Mouse (Mus musculus): ENCODE measurements around the gene Cdh15.

Cdh15 gene

DNA sequence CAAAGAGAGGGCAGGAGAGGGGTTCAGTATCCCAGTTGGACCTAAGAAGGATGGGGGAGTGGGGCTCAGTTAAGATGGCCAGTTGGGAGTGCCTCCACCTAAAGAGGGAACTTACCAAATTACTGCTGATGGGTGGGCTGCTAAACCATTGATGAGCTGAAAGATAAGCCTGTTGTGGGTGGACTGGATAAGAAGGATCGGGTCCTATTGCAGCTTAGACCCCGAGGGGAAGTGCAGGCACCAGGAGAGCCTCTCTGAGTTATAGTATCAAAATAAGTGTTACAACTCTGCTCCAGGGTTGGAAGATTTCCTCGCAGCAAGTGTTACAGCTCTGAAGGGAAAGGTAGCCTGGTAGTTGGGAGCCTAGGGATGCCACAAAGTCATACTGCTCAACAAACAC, 3.6 kb upstream of the Cdh15 start:
- no peak for DNase-seq (ENCODE audit: low read depth)

GRCm38 (mm10) chr8:122845662-122846061, 2.1 kb upstream of the Cdh15 start:
- no peak for DNase-seq (ENCODE audit: low read depth)

DNA sequence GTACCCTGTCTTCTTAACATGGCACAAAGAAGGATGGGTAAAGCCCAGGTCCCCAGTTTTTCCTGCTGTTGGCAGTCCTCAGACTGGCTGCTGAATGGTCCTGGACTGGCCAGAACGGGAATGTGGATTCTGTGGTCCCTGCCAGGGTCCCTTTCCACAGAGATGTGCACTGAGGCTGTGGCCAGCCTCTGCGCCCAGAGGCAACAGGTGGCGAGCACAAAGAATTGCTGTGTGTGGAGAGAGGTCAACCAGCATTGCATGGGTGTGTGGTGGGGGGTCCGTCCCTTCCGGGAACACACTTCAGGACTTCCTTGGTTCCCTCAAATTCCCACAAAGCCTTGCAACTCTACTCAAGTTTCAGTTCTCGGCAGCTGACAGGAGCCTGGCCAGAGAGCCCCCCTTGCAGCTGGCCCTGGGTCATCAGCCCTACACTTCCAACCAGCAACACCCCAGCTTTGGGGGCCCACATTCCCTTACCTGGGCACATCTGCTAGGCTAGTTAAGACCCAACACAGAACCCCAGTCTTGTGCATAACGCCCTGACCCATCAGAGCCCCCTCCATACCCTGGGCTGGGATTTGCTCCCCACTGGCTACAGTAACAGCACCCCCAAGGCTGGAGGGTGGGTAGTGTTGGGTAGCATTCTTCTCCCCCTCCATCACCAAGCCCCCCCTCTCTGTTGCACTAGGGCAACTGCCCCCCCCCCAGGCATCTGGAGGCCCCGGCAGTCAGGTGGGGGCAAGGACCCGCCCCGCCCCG, 1.6 kb downstream of the Cdh15 start:
- no peak for DNase-seq (ENCODE audit: low read depth)

DNA sequence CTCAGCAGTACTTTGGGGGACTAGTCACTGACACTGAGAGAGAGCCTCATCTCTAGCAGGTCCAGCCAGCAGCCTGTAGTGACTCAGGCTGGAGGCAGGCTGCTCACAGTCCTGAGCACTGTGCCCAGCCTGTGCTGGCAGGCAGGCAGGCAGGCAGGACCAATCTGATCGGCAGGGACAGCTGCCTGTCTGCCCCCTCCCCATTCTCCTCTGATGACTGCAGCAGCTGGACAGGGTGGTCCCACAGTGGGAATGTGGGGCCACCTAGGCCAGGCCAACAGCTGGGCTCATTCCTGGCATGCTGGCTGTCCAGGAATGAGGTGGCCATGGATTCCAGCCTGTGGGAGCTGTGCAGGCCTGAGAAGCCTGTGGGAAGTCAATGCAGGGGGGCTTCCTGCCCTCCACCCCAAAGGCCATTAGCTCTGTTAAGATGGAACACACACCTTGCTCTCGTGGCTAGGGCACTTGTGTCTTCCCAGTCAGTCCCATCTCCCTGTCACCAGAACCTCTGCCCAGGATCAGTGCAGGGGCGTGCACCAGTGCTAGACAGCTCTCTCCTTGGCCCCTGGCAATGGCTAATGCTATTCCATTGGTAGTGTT, 3.0 kb downstream of the Cdh15 start:
- no peak for DNase-seq (ENCODE audit: low read depth)

- no peak for DNase-seq (ENCODE audit: low read depth)
Observed at GRCm38 (mm10) chr8:122851692-122852545, 4.2 kb downstream of the Cdh15 start.

DNA sequence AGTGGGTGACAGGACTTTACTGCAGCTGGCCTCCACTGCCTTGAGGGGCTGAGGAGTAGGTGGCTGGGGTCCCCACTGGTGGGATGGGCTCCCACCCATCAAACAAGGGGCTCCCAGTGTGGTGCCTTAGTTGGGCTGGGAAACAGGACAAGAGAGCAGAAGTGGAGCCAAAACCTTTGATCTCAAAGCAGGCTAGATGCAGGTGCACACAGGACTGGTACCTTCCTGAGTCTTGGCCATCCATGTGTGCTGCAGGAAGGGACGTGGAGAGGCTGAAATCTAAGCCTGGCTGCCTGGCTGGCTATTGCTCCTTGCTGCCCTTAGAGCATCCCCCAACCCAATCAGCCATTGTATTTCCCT, 4.8 kb downstream of the Cdh15 start:
- no peak for DNase-seq (ENCODE audit: low read depth)

GRCm38 (mm10) chr8:122853340-122853771, 5.6 kb downstream of the Cdh15 start:
- no peak for DNase-seq (ENCODE audit: low read depth)

GRCm38 (mm10) chr8:122854388-122854787, 6.6 kb downstream of the Cdh15 start:
- DNase-seq (ENCODE audit: low read depth): no peak

GRCm38 (mm10) chr8:122855123-122855522, 7.4 kb downstream of the Cdh15 start:
- no peak for DNase-seq (ENCODE audit: low read depth)

DNA sequence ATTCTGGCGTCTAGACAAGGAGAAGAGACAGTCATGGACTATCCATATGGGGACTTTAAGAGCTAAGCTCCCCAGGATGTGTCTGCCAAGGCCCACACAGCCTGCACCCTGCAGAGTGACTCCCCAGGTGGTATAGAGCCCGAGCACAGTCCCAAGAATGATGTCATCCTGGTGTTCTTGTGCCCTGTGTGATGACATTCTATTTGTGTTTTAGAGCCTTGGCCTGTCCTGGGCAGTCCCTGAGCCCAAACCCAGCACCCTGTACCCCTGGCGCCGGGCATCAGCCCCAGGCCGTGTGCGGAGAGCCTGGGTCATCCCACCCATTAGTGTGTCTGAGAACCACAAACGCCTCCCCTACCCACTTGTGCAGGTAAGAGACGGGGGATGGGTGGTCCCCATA, 8.5 kb downstream of the Cdh15 start:
- DNase-seq (ENCODE audit: low read depth): no peak

- DNase-seq (ENCODE audit: low read depth): no peak
Observed at GRCm38 (mm10) chr8:122859843-122860242, 12.1 kb downstream of the Cdh15 start.

DNA sequence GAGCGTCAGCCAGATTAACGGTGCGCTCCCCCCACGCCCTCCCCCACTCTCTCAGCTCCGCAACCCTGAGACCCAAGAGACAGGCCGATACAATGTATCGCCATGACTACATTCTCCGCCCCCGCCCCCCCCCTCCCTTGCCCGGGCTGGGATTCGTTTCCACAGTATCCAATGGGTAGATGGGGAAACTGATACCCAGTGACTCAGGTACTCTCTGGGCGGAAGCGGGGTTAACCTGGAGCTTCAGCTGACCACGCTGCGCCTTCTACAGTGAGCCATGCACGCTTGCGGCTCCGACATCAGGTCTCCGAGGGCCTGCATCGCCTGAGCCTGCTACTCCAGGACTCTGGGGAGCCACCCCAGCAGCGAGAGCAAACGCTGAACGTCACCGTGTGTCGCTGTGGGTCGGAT, 17.0 kb downstream of the Cdh15 start:
- no peak for DNase-seq (ENCODE audit: low read depth)

DNA sequence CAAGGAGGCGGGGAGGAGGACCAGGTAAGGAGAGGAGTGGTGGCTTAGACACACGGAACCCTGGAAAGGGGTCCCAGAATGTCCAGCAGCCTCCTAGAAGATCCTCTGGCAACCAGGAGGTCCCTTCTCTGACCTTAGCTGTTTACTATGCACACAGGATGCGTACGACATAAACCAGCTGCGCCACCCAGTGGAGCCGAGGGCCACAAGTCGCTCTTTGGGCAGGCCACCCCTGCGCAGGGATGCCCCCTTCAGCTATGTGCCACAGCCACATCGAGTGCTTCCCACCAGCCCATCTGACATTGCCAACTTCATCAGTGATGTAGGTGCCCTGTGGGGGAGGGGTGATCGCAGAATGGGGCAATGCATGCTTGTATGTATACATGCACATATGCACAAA, 17.7 kb downstream of the Cdh15 start:
- DNase-seq (ENCODE audit: low read depth): no peak

DNA sequence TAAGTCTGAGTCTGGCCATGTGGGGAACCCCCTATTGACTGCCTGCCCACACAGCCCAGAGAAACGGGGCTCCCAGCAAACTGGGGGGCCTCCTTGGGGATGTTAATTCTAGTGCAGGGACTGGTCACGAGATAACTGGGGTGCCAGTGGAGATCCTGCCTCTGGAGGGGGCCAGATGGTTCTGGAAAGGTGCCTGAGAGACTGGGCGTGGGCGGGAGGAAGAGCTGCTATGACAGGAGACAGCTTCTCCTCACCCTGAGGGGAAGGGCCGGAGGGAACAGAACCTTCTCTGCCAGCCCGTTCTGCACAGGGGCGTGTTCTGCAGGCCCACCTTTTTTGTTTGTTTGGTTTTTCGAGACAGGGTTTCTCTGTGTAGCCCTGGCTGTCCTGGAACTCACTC, 18.5 kb downstream of the Cdh15 start:
- DNase-seq (ENCODE audit: low read depth): no peak

GRCm38 (mm10) chr8:122867982-122868381, 20.2 kb downstream of the Cdh15 start:
- DNase-seq (ENCODE audit: low read depth): no peak

GRCm38 (mm10) chr8:122870377-122870863, 22.7 kb downstream of the Cdh15 start:
- DNase-seq (ENCODE audit: low read depth): peak; percentile 44

GRCm38 (mm10) chr8:122871663-122872062, 23.9 kb downstream of the Cdh15 start:
- peak; percentile 54 for DNase-seq (ENCODE audit: low read depth)

DNA sequence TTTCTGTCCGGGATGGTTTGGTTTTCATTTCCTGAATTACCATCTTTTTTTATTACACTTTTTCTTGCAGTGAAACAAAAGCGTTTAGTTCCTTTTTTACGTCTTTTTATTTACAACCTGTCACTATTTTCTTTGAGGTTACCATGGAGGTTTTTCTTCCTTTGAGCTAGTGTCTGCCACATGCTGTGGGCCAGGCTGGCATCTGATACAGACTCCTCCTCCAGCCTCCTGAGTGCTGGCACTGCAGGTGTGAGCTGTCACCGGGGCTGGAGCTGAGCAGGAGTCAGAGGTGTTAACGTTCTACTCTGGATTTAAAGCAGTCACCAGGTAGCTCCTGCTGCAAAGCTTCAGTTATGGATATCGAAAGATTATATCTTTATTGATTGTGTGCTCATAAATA, 25.4 kb downstream of the Cdh15 start:
- DNase-seq (ENCODE audit: low read depth): no peak

- DNase-seq (ENCODE audit: low read depth): no peak
Observed at GRCm38 (mm10) chr8:122875186-122875585, 27.4 kb downstream of the Cdh15 start.

GRCm38 (mm10) chr8:122878231-122878630, 30.5 kb downstream of the Cdh15 start:
- DNase-seq (ENCODE audit: low read depth): no peak

DNA sequence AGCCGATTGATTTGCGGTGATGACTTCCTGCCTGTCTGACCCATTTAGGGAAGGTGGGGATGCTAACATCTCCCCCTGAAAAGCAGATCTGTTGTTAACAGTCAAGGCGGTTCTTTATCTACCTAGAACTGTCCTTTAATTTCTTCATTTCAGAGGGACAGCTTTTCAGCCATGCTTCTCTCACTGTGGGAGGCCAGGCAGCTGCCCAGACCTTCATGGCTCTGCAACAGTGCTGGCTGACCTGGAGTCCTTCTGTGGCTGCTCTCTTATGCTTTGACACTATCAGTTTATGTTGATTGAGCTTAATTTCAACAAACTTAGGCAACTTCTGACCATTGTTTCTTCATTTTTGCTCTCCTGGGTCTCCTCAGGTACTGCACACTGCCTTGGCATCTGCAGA, 32.5 kb downstream of the Cdh15 start:
- no peak for DNase-seq (ENCODE audit: low read depth)

- DNase-seq (ENCODE audit: low read depth): no peak
Observed at GRCm38 (mm10) chr8:122883671-122884070, 35.9 kb downstream of the Cdh15 start.

DNA sequence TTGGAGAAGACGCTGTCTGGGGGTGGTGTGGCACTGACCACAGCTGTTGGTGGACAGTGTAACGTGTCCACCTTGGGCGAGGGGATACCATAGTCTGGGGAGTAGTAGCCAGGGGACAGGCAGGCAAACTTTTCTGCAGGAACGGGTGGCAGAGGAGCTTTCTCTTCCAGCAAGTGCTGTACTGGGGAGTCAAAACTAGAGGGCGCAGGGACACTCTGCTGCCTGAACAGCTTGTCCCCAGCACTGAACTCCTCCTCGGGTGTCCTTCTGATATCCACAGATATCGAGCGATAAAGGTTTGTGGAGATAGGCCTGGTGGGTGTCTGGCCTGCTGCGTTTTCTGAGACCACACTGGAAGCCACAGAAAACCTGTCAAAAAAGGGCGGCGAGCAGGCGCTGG, 43.7 kb downstream of the Cdh15 start:
- no peak for DNase-seq (ENCODE audit: low read depth)

Measured in c-Kit-positive CD71-positive TER-119-negative erythroid progenitor cells, embryonic 14.5 days (primary cell).